Mouse (Mus musculus) midbrain, embryonic 14.5 days (tissue): ENCODE data around the gene Gchfr. TPM values are rescaled to one million over a fixed set of nuclear protein-coding genes. Genes with fewer than 3 reads are reported as not detected.
A peak's percentile ranks its signal among the peaks of the same experiment; 100 is the strongest.

Source experiments
- ATAC-seq: fragments of 200-750 bp; cut with Nextera tagmentation; 2 replicates; pipeline ENCODE4 v1.8.0; 2017; ENCODE audit warnings: moderate number of reproducible peaks, moderate library complexity; ENCODE audit not compliant: low FRiP score, low TSS enrichment
- DNase-seq: peaks from one replicate; pipeline ENCODE4 v3.0.0-alpha.2; 2015
- H3K27ac ChIP-seq: fragments of 300-500 bp; sonication (generic); replicated peaks from 2 replicates; pipeline ENCODE4 v1.5.1; 2014; ENCODE audit warnings: mild to moderate bottlenecking, low read depth, low read length, moderate library complexity
- H3K27me3 ChIP-seq: fragments of 300-500 bp; sonication (generic); 2 replicates; pipeline ENCODE4 v1.6.1; 2014; ENCODE audit warnings: low read length, control low read depth, mixed read lengths; ENCODE audit not compliant: control insufficient read depth, insufficient read depth
- H3K36me3 ChIP-seq: fragments of 300-500 bp; sonication (generic); 2 replicates; pipeline ENCODE4 v1.6.1; 2014; ENCODE audit warnings: low read length, control low read depth; ENCODE audit not compliant: control insufficient read depth, insufficient read depth
- H3K4me1 ChIP-seq: fragments of 300-500 bp; sonication (generic); 2 replicates; pipeline ENCODE4 v1.6.1; 2014; ENCODE audit warnings: mild to moderate bottlenecking, antibody characterized with exemption, low read length, control low read depth; ENCODE audit not compliant: control insufficient read depth, insufficient read depth
- H3K4me2 ChIP-seq: fragments of 300-500 bp; sonication (generic); 2 replicates; pipeline ENCODE4 v1.6.1; 2014; ENCODE audit warnings: mild to moderate bottlenecking, low read length, moderate library complexity
- H3K4me3 ChIP-seq: fragments of 300-500 bp; sonication (generic); replicated peaks from 2 replicates; pipeline ENCODE4 v1.5.1; 2014; ENCODE audit warnings: low read depth, low read length
- H3K9ac ChIP-seq: fragments of 300-500 bp; sonication (generic); replicated peaks from 2 replicates; pipeline ENCODE4 v1.6.1; 2014; ENCODE audit warnings: mild to moderate bottlenecking, low read length, moderate library complexity
- H3K9me3 ChIP-seq: fragments of 300-500 bp; sonication (generic); 2 replicates; pipeline ENCODE4 v1.6.1; 2016; ENCODE audit warnings: low read length, control low read depth, mixed read lengths; ENCODE audit not compliant: control insufficient read depth
- WGBS: fragments of 180-500 bp; shearing (Covaris S2); extraction: QIAGEN DNeasy Blood & Tissue Kit; methylation state at CpG from one replicate; pipeline ENCODE4 v1.1.7; 2014; 5-methylcytosine and 5-hydroxymethylcytosine counted together
- polyA plus RNA-seq: library from polyadenylated mRNA; unstranded; fragments of >200 nt; fragmentation: Nextera tagmentation; extraction: Ambion mirVana; gene quantifications from 2 replicates; pipeline ENCODE4 v1.2.1, GENCODE M21; 2014

Gchfr gene
- polyA plus RNA-seq, 1 experiment from 2014 or later = 7.4 TPM

- H3K27me3 ChIP-seq = no peaks in the 10 kb centered on the region
- WGBS = 59% methylated on average over 3 of the region's 3 CpGs
- peaks cover 44% of the 10 kb centered on the region for H3K36me3 ChIP-seq
- no peaks in the 10 kb centered on the region for H3K9me3 ChIP-seq
- DNase-seq (no peak), ATAC-seq (no peak)
- H3K4me1 ChIP-seq = 0 out of 2 replicates have a peak, but pooled peaks cover 7% of the 10 kb centered on the region
- H3K27ac ChIP-seq = no peak overlapping the region
- H3K4me2 ChIP-seq = no peak overlapping the region
- H3K4me3 ChIP-seq = no peak overlapping the region
- H3K9ac ChIP-seq = no peak overlapping the region
Measured at GRCm38 (mm10) chr2:119176761-119177160, 9.2 kb downstream of the Gchfr start.

DNA sequence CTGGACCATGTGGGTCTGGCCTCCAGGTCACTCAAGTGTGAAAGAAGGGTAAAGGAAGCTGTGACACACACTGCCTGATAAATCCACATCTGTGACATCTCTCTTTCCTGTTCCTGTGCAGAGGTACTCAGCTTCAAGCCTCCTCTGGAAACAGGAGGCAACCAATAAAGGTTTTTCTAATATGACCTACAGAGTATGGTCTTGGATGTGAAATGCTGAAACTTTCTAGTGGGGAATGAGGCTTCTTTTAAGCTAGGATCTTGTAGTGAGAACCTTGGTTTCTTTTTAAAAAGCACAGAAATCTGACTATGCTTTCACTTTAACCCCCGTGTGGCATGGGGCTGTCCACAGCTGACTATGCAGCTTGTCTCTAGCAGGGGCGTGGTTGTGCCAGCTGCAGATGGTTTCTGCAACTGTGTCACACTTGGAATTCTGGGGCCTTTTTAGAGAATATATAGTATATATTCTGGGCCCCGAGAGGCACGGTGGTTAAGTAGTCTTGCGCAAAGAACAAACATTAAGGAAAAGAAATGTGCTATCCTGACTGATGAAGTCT lies 9.9 kb downstream of the Gchfr start:
- H3K4me1 ChIP-seq = 0 out of 2 replicates have a peak, but pooled peaks cover 6% of the 10 kb centered on the region
- 91% methylated on average over 5 of the region's 5 CpGs for WGBS
- H3K9ac ChIP-seq = no peak overlapping the region
- ATAC-seq (no peak), DNase-seq (no peak)
- no peak overlapping the region for H3K4me3 ChIP-seq
- no peak overlapping the region for H3K27ac ChIP-seq
- no peak overlapping the region for H3K4me2 ChIP-seq
- peaks cover 44% of the 10 kb centered on the region for H3K36me3 ChIP-seq
- no peaks in the 10 kb centered on the region for H3K9me3 ChIP-seq
- no peaks in the 10 kb centered on the region for H3K27me3 ChIP-seq

DNA sequence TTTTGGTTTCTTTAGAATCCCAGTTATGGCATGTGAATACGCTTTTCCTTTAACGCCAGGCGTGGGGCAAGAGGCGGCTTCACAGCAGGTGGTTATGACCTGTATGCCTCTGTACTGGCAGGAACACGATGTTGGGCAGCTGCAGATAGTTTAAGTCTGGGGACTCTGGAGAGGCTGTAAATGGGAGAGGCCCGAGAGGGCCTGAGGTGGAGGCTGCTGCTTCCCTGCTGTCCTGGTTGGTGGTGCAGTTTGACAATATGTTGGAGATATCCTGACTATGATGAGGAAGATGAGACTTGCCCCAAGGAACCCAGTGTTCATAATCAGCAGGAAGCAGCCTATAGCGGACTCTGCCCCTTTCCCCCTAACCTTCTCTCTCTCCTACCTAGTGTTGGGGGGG lies 15.3 kb downstream of the Gchfr start:
- ATAC-seq (no peak), DNase-seq (no peak)
- no peaks in the 10 kb centered on the region for H3K9me3 ChIP-seq
- no peaks in the 10 kb centered on the region for H3K27me3 ChIP-seq
- no peak overlapping the region for H3K27ac ChIP-seq
- no peak overlapping the region for H3K9ac ChIP-seq
- WGBS = 82% methylated on average over 7 of the region's 7 CpGs
- no peaks in the 10 kb centered on the region for H3K4me1 ChIP-seq
- H3K4me3 ChIP-seq = no peak overlapping the region
- H3K36me3 ChIP-seq = peaks cover 64% of the 10 kb centered on the region
- no peak overlapping the region for H3K4me2 ChIP-seq

GRCm38 (mm10) chr2:119189029-119189710 lies 21.6 kb downstream of the Gchfr start:
- Histone ChIP-seq H3K36me3 (peaks cover 17% of the 10 kb centered on the region), H3K27ac (no peak overlapping the region), H3K9me3 (no peaks in the 10 kb centered on the region), H3K9ac (no peak overlapping the region; the same call in 1 of the 2 replicates), H3K4me3 (peak overlapping the region; percentile 20; the same call in 1 of the 2 replicates), H3K4me1 (0 out of 2 replicates have a peak, but pooled peaks cover 3% of the 10 kb centered on the region), H3K27me3 (no peaks in the 10 kb centered on the region), H3K4me2 (peak overlapping the region; percentile 53)
- ATAC-seq (peak; percentile 76; the same call in 1 of the 2 replicates), DNase-seq (peak; percentile 90)
- 9% methylated on average over 15 of the region's 15 CpGs for WGBS

DNA sequence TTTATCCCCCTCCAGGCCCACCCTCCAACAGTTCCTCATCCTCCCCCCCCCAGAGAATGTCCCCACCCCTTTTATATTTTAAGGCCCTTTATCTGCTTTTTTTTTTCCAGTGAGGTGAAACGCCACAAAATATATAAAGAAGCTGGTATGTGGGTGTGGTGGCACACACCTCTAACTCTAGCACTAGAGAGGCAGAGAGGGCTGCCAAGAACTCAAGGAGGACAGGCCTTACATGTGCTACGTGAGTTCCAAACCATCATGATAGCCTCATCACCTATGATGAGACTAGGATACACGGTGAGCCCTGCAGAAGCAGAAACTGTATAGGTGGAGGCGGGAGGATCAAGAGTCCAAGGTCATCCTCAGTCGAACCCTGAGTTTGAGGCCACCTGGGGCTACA lies 23.4 kb downstream of the Gchfr start:
- DNase-seq = no peak
- H3K27ac ChIP-seq = no peak overlapping the region
- H3K27me3 ChIP-seq = no peaks in the 10 kb centered on the region
- no peaks in the 10 kb centered on the region for H3K9me3 ChIP-seq
- 0 out of 2 replicates have a peak, but pooled peaks cover 3% of the 10 kb centered on the region for H3K4me1 ChIP-seq
- WGBS = 87% methylated on average over 5 of the region's 5 CpGs
- peaks cover 3% of the 10 kb centered on the region; the same call in 1 of the 2 replicates for H3K36me3 ChIP-seq
- H3K9ac ChIP-seq = no peak overlapping the region
- no peak overlapping the region for H3K4me2 ChIP-seq
- ATAC-seq = no peak
- no peak overlapping the region for H3K4me3 ChIP-seq

DNA sequence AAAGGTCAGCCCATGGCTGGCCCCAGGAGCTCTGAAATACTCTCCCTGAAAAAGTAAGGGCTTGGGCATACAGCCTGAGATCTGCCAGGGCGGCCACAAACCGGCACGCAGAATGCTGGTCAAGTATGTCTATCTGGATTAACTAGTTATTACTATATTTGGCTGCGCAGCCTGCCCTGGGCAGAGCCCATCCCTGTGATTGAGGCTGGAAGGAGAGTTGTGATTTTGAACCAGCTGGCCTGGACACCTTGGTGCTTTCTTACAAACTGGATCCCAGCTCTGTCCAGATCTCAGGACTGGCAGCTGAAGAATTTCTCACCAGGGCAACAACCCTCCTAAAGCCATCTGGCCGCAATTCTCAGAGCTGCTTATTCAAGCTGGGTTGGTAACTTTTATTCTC lies 26.6 kb downstream of the Gchfr start:
- Histone ChIP-seq H3K9ac (no peak overlapping the region), H3K4me1 (0 out of 2 replicates have a peak, but pooled peaks cover 2% of the 10 kb centered on the region), H3K36me3 (no peaks in the 10 kb centered on the region), H3K9me3 (no peaks in the 10 kb centered on the region), H3K4me2 (no peak overlapping the region), H3K4me3 (no peak overlapping the region), H3K27me3 (no peaks in the 10 kb centered on the region), H3K27ac (no peak overlapping the region)
- DNase-seq (no peak), ATAC-seq (no peak)
- WGBS = 87% methylated on average over 5 of the region's 5 CpGs

GRCm38 (mm10) chr2:119196316-119197108 lies 28.9 kb downstream of the Gchfr start:
- no peak overlapping the region for H3K4me2 ChIP-seq
- DNase-seq = no peak
- no peak for ATAC-seq
- no peaks in the 10 kb centered on the region for H3K36me3 ChIP-seq
- no peaks in the 10 kb centered on the region for H3K4me1 ChIP-seq
- WGBS = 42% methylated on average over 4 of the region's 4 CpGs
- H3K9ac ChIP-seq = no peak overlapping the region
- no peak overlapping the region for H3K4me3 ChIP-seq
- no peak overlapping the region for H3K27ac ChIP-seq
- no peaks in the 10 kb centered on the region for H3K27me3 ChIP-seq
- H3K9me3 ChIP-seq = no peaks in the 10 kb centered on the region

DNA sequence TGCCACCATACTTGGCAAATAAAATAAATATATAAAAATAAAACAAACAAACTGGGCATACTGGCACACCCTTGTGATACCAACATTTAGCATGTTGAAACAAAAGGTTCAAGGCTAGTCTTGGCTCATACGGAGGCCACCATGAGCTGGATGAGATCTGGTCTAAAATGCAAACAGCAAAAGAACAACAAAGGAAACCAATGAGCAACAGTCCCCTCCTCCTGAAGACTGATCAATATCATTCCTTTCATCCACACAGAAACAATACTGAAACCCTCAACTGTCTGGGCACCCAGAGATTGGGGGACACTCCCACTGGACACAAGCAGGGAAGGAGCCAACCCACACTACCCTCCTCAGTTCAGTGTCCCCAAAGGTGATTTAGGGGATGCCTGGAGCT lies 29.9 kb downstream of the Gchfr start:
- H3K36me3 ChIP-seq = no peaks in the 10 kb centered on the region
- no peak for DNase-seq
- H3K4me2 ChIP-seq = no peak overlapping the region
- H3K27me3 ChIP-seq = no peaks in the 10 kb centered on the region
- no peak overlapping the region for H3K4me3 ChIP-seq
- H3K9me3 ChIP-seq = no peaks in the 10 kb centered on the region
- WGBS = 77% methylated on average over 1 of the region's 1 CpGs
- no peak for ATAC-seq
- no peak overlapping the region for H3K27ac ChIP-seq
- no peak overlapping the region for H3K9ac ChIP-seq
- no peaks in the 10 kb centered on the region for H3K4me1 ChIP-seq
